Mouse (Mus musculus) cerebellum, postnatal 4 days (tissue): Measurements from ENCODE around the gene Psmc1.

Source experiments
- DNase-seq, 2 experiments: peaks; one replicate each; pipeline ENCODE4 v3.0.0; 2022; ENCODE audit warnings: low spot score in 2 of 2, mixed read lengths in 1 of 2

The Psmc1 gene

DNA sequence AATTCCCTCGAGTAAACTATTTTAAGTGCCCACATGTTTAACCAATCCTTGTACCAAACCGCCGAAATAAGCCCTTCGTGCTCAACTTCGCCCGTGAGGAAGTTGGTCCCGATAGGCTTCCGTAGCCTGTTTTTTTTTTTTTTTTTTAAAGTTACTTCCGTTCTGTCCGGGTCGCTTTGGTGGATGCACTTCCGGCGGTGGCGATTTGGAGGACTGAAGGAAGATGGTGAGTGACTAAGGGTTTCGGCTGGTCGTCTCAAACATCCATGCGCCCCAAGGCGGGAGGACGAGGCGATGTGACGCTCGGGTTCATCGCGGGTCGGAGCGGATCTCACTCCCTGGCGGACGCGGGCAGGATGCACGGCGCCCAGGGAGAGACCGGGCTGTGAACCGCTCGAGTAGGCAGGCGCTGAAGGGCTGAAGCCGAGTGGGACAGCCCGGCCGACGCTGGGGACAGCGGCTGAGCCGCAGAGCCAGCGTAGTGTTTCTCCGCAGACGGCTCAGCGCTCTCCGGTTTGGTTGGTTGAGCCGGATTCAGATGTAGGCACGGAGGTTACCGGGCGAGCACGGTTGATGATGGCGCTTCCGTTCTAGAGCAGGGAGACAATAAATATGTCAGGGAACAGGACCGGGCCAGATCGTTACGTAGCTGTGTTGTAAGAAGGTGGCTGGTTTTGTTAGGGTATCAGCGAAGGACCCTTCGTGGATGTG is at the start of gene Psmc1:
TSS of gene Psmc1 (plus strand) at position 169 of the 711 bp plus-strand sequence.
- peak; percentile 49 to 79 for DNase-seq

DNA sequence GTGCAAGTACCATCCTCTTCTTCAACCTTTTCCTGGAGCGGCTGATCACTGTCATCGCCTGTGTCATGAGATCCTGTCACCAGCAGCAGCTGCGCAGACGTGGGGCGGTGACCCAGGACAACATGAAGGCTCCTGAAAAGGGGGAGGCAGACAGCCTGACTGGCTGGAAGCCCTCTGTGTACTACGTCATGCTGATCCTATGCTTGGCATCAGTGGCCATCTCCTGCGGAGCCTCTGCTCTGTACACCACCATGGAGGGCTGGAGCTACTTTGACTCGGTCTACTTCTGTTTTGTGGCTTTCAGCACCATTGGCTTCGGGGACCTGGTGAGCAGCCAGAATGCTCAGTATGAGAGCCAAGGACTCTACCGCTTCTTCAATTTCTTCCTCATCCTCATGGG is 48.9 kb upstream of the Psmc1 start:
- no peak for DNase-seq

DNA sequence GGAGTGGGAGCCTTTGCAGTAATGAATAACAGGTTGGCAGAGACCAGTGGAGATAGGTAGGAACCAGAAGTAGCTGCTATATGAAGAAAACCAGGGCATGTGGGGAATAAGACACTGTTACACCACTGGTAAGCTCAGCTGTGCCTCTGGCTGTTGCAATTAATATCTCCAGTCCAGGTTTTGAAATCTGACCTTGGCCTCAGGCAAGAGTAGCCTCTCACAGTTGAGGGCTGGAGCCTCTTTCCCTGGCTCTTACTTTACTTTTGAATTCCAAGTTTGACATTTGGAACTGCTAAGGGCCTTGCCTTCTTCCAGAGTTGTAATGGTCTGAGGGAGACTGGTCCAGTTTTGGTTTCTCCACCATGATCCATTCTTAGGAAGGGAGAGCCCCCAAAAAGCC is 48.1 kb upstream of the Psmc1 start:
- DNase-seq: no peak

- DNase-seq: no peak
Observed at GRCm38 (mm10) chr12:100062584-100062983, 47.4 kb upstream of the Psmc1 start.

DNA sequence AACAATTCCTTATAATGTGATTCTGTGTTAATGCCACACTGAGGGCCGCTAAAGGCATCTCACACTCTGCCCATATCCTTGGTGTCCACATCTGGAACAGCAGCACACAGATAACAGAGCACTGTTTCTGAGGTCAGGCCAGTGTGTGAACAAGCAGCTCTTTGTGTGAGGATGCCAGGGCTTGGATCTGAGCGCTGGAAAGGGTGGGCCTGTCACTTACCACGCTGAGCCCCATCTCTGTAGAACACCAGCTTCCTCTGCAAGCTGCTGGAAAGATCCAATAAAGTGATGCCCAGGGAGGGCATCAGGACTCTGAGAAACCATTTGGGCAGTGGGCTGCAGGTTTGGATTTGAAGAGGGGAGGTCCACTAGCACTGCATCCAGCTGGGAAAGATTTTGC is 44.8 kb upstream of the Psmc1 start:
- no peak for DNase-seq

DNA sequence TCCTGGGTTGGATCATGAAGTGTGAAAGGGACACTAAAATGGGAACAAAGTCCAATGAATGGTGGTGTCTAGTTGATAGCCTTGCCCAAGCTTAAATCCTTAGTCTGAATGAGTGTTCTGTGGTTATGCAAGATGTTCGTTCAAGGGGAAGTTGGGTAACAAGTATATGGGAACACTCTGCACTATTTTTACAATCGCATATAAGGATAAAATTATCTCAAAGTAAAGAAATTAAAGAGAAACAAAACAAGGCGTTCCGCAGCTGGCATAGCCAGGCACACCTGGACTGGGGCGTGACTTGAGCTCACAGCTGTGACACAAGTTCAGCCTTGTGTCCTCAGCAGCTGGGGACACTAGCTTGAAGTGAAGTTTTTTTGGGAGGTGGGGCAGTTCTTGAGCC is 42.5 kb upstream of the Psmc1 start:
- no peak for DNase-seq

DNA sequence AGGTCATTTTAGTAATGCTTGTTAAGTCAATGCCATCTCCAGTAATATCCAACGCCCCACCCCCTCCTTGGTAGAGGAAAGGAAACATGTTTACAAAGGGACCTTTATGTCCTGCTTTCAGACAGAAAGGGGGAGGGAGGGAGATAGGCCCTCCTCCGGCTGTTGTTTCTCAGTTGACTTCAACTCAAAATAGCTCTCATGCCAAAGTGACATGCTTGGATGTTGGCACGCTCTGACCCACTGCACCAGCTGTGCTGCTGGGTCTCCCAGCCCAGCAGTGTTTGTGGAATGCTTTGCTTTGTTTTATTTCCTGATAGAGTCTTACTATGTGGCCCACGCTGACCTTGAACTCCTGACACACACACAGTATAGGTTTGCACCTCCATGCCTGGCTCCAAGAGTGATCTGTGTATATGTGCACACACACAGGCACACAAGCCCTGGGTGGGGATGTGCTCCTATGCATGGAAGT is 36.7 kb upstream of the Psmc1 start:
- no peak for DNase-seq

- no peak for DNase-seq
Observed at GRCm38 (mm10) chr12:100075715-100076114, 34.2 kb upstream of the Psmc1 start.

DNA sequence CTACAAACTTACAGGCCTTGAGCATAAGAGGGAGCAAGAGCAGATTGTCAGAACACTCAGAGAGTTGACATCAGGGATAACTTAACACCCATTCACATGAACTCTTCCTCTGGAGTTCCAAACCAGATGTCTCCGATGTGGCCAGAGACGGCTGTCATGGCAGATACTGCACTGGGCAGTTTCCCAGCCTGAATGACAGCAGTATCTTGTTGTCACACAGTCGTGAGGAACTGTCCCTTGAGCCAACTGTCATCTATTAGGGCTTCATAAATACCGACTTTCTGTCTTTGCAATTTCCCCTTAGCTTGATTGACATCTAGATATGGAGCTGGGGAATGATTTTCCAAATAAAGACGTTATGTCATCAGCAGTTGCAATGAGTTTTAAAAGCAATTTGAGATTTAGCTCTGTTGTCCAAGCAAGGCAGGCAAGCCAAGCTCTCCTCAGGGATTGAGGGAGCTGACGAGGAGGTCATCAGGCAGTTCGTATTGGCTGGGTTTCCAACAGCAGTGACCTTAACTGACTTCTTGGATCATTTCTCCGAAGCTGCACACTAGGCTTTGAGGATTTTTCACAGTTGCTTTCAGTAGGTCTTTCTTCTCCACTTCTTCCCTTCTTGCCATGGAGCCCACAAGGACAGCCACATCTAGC is 30.2 kb upstream of the Psmc1 start:
- no peak for DNase-seq

DNA sequence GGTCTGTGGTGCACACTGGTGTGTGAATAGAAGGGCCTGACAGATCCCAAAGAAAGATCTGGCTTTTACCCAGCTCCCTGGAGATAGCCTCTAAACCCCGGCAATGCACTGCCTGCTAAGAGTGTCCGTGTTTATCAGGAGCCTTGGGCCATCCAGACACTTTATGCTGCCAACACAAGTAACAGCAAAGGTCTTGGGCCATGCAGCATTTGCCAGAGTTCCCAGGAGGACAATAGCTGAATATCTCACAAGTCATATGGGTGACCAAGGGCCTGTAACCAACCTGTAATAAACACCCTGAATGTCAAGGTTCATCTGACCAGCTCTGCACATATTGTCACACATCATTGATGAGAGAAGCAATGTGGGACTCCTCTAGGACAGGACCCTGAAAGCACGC is 21.9 kb upstream of the Psmc1 start:
- no peak for DNase-seq

- no peak for DNase-seq
Observed at GRCm38 (mm10) chr12:100089265-100089664, 20.7 kb upstream of the Psmc1 start.

GRCm38 (mm10) chr12:100090750-100091149 is 19.2 kb upstream of the Psmc1 start:
- DNase-seq: no peak

DNA sequence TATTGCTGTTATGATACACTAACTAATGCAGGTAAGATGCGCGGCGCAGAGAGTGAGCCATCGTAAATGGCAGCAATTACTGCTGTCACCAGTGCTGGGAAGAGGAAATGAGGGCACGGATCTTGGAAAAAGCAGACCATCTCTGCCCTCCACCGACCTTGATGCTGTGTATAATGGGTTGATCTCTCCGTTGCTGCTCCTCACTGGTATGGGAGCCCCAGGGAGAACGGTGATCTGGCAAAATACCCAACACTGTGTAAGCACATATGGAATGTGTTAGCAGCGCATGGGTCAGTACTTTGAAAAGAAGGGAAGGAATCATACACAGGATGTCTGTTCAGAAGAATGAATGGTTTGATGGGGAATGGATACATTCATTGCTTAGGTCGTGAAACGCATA is 16.9 kb upstream of the Psmc1 start:
- no peak for DNase-seq

DNA sequence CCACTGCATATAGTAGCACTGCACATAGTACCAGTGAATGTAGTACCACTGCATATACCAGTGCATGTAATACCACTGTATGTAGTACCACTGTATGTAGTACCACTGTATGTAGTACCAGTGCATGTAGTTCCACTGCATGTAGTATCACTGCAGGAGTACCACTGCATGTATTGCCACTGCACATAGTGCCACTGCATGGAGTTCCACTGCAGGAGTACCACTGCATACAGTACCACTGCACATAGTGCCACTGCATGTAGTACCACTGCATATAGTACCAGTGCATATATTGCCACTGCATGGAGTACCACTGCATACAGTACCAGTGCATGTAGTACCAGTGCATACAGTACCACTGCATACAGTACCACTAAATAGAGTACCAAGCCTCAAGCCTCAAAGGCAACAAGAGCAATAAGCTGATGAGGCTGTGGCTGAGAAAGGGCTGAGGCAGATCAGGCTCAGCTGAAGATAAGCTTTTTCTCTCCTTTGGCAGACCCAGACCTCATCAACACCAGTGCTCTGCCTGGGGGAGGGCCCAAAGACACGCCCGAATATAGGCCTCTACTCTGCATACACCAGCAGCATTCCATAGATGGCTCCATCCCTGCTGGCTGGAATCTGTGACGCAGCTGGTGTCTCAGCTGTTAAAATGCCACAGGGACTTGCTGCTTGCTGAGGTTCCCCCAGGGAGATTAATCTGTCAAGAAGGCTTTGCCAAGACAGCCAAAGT is 9.8 kb upstream of the Psmc1 start:
- DNase-seq: no peak

DNA sequence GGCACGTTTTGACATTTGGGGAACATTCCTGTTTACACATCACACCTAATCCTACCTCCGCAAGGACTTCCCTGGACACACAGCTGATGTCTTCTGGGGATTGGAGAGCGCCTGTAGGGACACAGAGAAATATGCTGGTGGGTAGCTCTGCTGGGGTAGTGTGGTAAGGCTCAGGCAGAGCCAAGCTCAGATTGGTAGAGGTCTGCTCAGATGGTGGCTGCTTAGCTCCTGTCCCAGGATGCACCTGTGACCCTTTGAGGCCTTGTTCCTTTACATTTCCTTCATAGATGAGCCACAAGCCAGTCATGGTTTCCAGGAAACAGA is 9.3 kb upstream of the Psmc1 start:
- DNase-seq: no peak

GRCm38 (mm10) chr12:100101651-100102050 is 8.3 kb upstream of the Psmc1 start:
- no peak for DNase-seq

- DNase-seq: no peak
Observed at GRCm38 (mm10) chr12:100104530-100104929, 5.4 kb upstream of the Psmc1 start.

DNA sequence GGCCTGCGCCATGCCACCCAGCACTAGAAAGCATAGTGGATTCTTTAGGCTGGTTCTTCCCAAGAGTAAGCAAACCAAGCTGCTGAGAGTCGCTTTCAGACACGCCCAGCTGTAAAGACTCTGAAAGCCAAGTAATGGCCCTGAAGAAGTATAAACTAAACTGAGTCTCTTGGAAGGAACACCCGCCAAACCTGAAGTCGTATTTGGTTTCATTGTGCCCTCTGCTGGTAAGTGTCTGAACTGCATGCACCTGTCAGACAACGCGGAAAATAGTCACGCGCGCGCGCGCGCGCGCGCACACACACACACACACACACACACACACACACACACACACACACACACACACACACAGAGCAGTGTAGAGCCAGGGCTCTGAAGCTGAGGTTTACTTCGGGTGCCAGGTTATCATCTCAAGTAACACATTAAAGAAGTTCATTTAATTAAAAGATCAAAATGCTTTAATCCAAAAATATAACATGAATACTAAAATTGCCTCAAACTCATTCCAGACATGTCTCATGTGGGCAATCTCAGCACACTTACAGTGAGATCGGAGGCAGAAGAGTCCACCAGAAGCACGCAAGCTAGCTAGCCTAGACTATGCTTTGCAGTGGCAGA is 3.6 kb upstream of the Psmc1 start:
- DNase-seq: peak; percentile 70 to 85

GRCm38 (mm10) chr12:100107436-100107835 is 2.5 kb upstream of the Psmc1 start:
- no peak for DNase-seq

DNA sequence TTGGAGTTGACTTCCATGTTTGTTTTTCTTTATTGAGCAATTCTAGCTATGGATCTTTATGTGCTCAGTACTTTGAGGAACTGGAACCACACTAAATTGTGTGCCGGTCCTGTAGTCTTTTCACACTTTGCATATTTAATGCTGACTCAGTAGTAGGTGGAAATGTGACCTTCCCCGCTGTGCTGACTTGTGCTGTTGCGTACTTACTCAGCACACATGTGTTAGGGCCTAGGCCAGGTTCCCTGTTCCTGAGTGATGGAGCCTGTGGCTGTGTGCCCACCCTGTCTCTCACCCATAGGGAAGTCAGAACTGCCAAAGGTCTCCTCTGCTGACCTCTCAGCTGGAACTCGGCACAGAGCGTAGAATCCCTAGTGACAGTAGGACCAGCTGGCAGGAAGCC is 6.0 kb downstream of the Psmc1 start:
- DNase-seq: no peak

- DNase-seq: no peak
Observed at GRCm38 (mm10) chr12:100122921-100123381, 13.0 kb downstream of the Psmc1 start.

- DNase-seq: peak in 1 of 2 experiments; percentile 32
Observed at GRCm38 (mm10) chr12:100123476-100123875, 13.5 kb downstream of the Psmc1 start.
